Mouse (Mus musculus) olfactory bulb, adult 2 months (tissue): ENCODE results near the gene Cpn1.

ENCODE experiments used
- CTCF ChIP-seq: fragments of 200-500 bp; IDR thresholded peaks from 2 replicates; pipeline ENCODE4 v1.5.1; 2012; ENCODE audit warnings: low read depth, mild to moderate bottlenecking, low read length, moderate library complexity; ENCODE audit not compliant: insufficient read depth
- POLR2A ChIP-seq: fragments of 200-500 bp; IDR thresholded peaks from 2 replicates; pipeline ENCODE4 v1.6.1; 2012; ENCODE audit warnings: mild to moderate bottlenecking, low read depth, low read length, moderate library complexity; ENCODE audit not compliant: insufficient read depth

DNA sequence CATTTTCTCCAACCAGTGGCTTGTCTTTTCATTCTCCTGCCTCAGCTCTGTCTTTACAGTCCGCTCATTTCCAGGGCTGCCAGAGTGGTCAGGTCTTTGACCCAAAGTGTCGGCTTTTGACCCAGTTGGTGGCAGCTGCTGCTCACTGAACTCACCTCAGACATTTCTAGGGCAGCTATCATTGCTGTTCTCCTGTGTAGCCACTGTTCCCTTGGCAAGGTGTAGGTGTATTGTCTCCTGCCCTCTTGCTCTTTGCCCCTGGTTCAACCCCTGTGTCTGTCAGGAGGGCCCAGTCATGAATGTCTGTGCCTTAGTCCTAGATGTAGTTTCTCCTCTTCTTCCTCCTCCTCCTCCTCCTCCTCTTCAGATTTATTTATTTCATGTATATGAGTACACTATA lies 17.9 kb upstream of the Cpn1 start:
- TF ChIP-seq POLR2A (no peak), CTCF (no peak)
